Mouse (Mus musculus) bone marrow, adult 2 months (tissue): ENCODE results near the gene Pde1a.

Experiments used
- CTCF ChIP-seq: fragments of 200-500 bp; IDR thresholded peaks from 2 replicates; pipeline ENCODE4 v1.5.1; 2011; ENCODE audit warnings: low read length, control low read depth; ENCODE audit not compliant: control insufficient read depth, insufficient read depth
- POLR2A ChIP-seq: fragments of 200-500 bp; IDR thresholded peaks from 2 replicates; pipeline ENCODE4 v1.6.1; 2011; ENCODE audit warnings: low read depth, mild to moderate bottlenecking, control low read depth, low read length, borderline replicate concordance; ENCODE audit not compliant: control insufficient read depth

DNA sequence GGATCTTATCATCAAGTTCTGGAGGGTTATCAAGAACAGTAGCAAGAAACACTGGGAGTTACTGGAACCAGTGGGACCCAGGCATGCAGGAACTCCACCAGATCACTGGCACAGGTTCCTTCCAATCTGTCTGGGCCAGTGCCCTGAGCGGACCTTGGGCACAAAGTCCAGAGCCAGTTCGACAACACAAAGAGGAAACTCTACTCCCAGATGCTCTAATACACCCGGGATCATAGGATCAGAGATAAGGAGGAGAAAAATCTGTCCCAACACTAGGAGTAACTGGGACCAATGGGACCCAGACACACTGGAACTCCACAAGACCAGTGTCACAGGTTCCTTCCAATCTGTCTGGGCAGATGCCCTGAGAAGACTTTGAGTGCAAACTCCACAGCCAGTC, 130.1 kb downstream of the Pde1a start:
- TF ChIP-seq CTCF (no peak), POLR2A (no peak)
